Mouse (Mus musculus) heart, embryonic 11.5 days (tissue): ENCODE results near the gene Tbc1d1. TPM values are rescaled to one million over a fixed set of nuclear protein-coding genes. Genes with fewer than 3 reads are reported as not detected.

Experiments used
- ATAC-seq: fragments of 200-750 bp; cut with Nextera tagmentation; replicated peaks from 2 replicates; pipeline ENCODE4 v1.8.0; 2017; ENCODE audit warnings: moderate library complexity; ENCODE audit not compliant: insufficient number of reproducible peaks, low FRiP score, low TSS enrichment
- H3K27ac ChIP-seq: fragments of 300-500 bp; sonication (generic); 2 replicates; pipeline ENCODE4 v1.5.1; 2014; ENCODE audit warnings: mild to moderate bottlenecking, low read depth, low read length
- H3K27me3 ChIP-seq: fragments of 300-500 bp; sonication (generic); 2 replicates; pipeline ENCODE4 v1.6.1; 2014; ENCODE audit warnings: mild to moderate bottlenecking, low read length, mixed read lengths; ENCODE audit not compliant: control insufficient read depth, insufficient read depth
- H3K36me3 ChIP-seq: fragments of 300-500 bp; sonication (generic); 2 replicates; pipeline ENCODE4 v1.6.1; 2014; ENCODE audit warnings: mild to moderate bottlenecking, low read length, moderate library complexity, mixed read lengths; ENCODE audit not compliant: control insufficient read depth, insufficient read depth
- H3K4me1 ChIP-seq: fragments of 300-500 bp; sonication (generic); 2 replicates; pipeline ENCODE4 v1.6.1; 2014; ENCODE audit warnings: low read length; ENCODE audit not compliant: control insufficient read depth, insufficient read depth
- H3K4me2 ChIP-seq: fragments of 300-500 bp; sonication (generic); 2 replicates; pipeline ENCODE4 v1.6.1; 2014; ENCODE audit warnings: mild to moderate bottlenecking, moderate library complexity
- H3K4me3 ChIP-seq: fragments of 300-500 bp; sonication (generic); 2 replicates; pipeline ENCODE4 v1.5.1; 2014; ENCODE audit warnings: low read depth, low read length
- H3K9ac ChIP-seq: fragments of 300-500 bp; sonication (generic); 2 replicates; pipeline ENCODE4 v1.6.1; 2014; ENCODE audit warnings: mild to moderate bottlenecking, low read depth, low read length, moderate library complexity
- H3K9me3 ChIP-seq: fragments of 300-500 bp; sonication (generic); replicated peaks from 2 replicates; pipeline ENCODE4 v1.6.1; 2016; ENCODE audit warnings: low read length; ENCODE audit not compliant: control insufficient read depth
- WGBS: fragments of 180-500 bp; shearing (Covaris S2); extraction: QIAGEN DNeasy Blood & Tissue Kit; methylation state at CpG from one replicate; pipeline ENCODE4 v1.1.7; 2014; ENCODE audit not compliant: insufficient replicate concordance; 5-methylcytosine and 5-hydroxymethylcytosine counted together
- polyA plus RNA-seq: library from polyadenylated mRNA; unstranded; fragments of >200 nt; fragmentation: Nextera tagmentation; extraction: Ambion mirVana; gene quantifications from 2 replicates; pipeline ENCODE4 v1.2.1, GENCODE M21; 2014

The Tbc1d1 gene
- polyA plus RNA-seq, 1 experiment from 2014 or later, result 36.3 TPM

DNA sequence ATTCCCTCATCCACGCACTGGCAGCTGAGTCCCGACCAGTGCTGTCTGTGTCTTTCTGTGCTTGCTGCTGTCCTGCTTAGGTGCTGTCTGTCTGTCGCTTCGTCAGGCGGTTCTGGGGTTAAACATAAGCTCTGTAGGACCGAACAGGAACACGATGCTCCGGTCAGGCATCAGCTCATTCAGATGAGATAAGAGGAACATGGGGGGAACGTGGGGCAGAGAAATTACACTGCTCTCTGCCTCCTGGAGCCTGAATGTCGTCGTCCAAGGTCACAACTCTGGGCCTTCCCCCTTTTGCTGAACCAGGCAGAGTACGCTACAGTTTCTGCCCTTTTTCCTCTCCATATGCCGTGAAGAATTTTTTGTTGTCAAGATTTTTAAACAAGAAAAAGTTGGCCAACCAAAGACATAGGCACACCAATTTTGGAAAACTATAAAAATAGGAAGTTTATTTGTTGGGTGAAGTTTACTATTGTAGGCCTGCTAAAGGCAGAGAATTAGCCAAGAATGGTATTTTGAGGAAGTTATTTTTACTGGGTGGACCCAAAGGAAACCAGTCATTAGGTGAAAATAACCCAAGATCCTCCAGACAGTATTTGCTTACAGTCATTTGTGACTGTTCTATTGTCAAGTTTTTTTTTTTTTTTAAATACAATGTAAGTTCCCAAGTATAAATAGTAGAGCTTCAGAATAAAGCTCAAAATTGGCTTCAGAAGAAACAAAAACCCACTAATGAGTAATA is 85.0 kb downstream of the Tbc1d1 start:
- Histone ChIP-seq H3K4me3 (no peak overlapping the region), H3K27ac (peak overlapping the region; percentile 60), H3K9me3 (no peaks in the 10 kb centered on the region), H3K4me1 (peaks cover 71% of the 10 kb centered on the region), H3K27me3 (no peaks in the 10 kb centered on the region), H3K4me2 (no peak overlapping the region), H3K9ac (peak overlapping the region; percentile 11; the same call in 1 of the 2 replicates), H3K36me3 (no peaks in the 10 kb centered on the region)
- ATAC-seq, result no peak
- WGBS, result 29% methylated on average over 13 of the region's 13 CpGs

DNA sequence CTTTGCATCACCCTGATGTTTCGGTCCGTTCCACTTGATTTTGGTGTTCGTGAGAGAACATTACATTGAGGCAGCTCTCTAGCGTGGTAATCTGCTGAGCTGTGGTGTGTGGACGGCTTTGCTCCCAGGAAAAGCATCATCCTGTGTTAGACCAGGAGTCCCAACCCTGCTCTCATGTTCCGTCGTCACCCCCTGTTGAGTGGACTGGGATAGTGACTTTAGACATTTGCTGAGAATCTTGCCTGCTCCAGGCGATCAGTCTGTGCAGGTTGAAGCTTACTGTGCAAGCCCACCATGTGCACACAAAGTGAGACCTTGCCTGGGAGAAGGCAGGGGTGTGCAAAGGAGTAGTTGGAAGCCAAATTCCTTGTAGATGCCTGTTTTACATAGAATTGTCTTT is 85.8 kb downstream of the Tbc1d1 start:
- no peak for ATAC-seq
- H3K9me3 ChIP-seq, result no peaks in the 10 kb centered on the region
- H3K4me1 ChIP-seq, result peaks cover 65% of the 10 kb centered on the region
- no peak overlapping the region for H3K9ac ChIP-seq
- no peaks in the 10 kb centered on the region for H3K27me3 ChIP-seq
- no peak overlapping the region for H3K4me3 ChIP-seq
- 0 out of 2 replicates have a peak overlapping the region, but pooled peaks have one; percentile 43 for H3K27ac ChIP-seq
- H3K36me3 ChIP-seq, result no peaks in the 10 kb centered on the region
- no peak overlapping the region for H3K4me2 ChIP-seq
- whole genome bisulfite sequencing, result 79% methylated on average over 8 of the region's 8 CpGs

DNA sequence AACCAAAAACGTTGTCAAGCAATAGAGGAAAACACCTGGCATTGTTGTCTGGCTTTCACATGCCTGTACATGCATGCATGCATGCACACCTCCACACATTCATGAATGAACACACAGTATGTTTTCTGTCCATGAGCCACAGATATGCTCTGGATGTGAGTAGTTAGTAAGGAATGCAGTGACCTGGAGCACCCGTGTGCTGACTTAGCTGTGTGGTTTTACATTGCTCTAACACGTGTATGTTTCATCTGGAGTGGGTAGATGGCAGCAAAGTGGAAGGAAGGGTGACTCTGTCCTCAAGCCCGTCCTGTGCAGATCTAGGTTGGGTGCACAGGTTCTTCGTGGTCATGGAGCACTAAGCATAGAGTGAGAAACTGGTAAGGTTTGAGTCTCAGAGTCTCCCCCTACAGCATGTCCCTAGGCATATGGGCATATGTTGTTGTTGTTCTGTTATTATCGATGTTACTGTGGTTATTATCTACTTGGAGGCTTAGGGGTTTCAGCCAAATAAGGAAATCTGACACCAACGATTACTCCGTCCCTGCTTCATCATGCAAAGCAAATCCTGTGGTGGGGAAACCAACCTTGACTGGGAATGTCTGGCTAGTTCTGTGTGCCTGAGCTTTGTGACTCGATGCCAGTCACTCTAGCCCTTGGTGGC is 86.8 kb downstream of the Tbc1d1 start:
- ATAC-seq, result 0 out of 2 replicates have a peak, but pooled peaks have one; percentile 39
- H3K27me3 ChIP-seq, result no peaks in the 10 kb centered on the region
- WGBS, result 30% methylated on average over 9 of the region's 9 CpGs
- no peaks in the 10 kb centered on the region for H3K36me3 ChIP-seq
- H3K4me2 ChIP-seq, result no peak overlapping the region
- peaks cover 59% of the 10 kb centered on the region for H3K4me1 ChIP-seq
- H3K9ac ChIP-seq, result no peak overlapping the region
- no peaks in the 10 kb centered on the region for H3K9me3 ChIP-seq
- peak overlapping the region; percentile 68 for H3K27ac ChIP-seq
- no peak overlapping the region for H3K4me3 ChIP-seq

DNA sequence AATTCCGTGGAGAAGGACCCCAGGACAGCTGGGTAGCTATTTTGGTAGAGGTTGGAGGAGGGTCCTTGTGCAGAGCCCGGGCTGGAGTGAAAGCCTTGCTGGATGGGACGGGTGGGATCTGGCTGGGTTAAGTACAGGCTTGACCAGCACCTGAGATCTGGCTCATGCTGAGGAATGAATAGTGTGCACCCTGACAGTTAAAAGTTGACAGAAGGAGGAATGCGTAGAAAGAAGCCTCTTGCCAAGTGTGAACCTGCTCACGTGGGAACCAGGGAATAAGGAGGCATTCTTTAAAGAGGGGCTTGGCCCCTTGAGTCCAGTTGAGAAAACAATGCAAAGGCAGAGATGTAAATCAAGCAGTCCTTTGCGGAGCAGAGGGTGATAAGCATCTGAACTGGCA is 87.6 kb downstream of the Tbc1d1 start:
- 15% methylated on average over 6 of the region's 6 CpGs for WGBS
- Histone ChIP-seq H3K36me3 (no peaks in the 10 kb centered on the region), H3K4me3 (no peak overlapping the region), H3K27me3 (no peaks in the 10 kb centered on the region), H3K4me1 (peaks cover 56% of the 10 kb centered on the region), H3K9ac (no peak overlapping the region), H3K4me2 (0 out of 2 replicates have a peak overlapping the region, but pooled peaks have one; percentile 3), H3K27ac (peak overlapping the region; percentile 68), H3K9me3 (no peaks in the 10 kb centered on the region)
- 0 out of 2 replicates have a peak, but pooled peaks have one; percentile 26 for ATAC-seq

DNA sequence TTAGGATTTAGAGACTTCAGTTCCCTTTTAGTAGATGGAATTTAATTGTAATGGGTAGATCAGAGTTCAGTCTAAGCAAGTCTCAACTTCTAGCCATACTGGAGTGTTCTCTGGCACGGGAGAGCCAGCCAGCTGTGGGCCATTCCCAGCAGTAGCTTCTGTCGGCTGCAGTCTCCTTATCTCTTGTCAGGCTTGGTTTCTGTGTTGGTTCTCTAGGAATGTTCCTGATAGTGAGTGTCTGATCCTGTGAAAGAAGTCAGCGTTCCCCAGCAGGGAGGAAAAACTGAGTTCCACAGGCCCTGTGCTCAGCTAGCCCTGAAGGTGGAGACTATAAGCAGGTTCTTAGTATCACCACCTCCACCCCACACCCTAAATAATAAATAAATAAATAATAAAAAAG is 88.2 kb downstream of the Tbc1d1 start:
- no peaks in the 10 kb centered on the region for H3K9me3 ChIP-seq
- WGBS, result 2% methylated on average over 3 of the region's 3 CpGs
- H3K4me2 ChIP-seq, result no peak overlapping the region
- no peak overlapping the region for H3K4me3 ChIP-seq
- H3K9ac ChIP-seq, result no peak overlapping the region
- no peaks in the 10 kb centered on the region for H3K27me3 ChIP-seq
- H3K36me3 ChIP-seq, result no peaks in the 10 kb centered on the region
- peaks cover 51% of the 10 kb centered on the region for H3K4me1 ChIP-seq
- no peak; the same call in 1 of the 2 replicates for ATAC-seq
- H3K27ac ChIP-seq, result peak overlapping the region; percentile 68

DNA sequence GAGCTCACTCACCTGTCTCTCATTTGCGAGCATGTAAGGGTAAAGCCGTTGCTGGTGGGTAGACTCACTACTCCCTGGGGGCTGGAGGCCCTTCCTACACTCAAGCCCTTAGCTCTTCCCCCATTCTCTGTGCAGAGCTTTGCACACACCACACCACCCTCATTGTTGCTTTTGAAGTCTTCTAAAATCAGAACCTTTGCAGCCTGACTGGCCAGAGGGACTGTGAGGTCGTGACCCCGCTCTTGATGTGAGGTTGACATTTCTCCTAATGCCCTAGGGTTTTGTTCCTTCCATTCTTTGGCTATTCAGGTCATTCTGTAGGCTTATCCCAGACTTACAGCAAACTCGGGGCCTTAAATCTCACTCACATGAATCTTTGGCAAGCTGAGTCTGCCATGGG is 88.6 kb downstream of the Tbc1d1 start:
- no peak overlapping the region for H3K4me3 ChIP-seq
- ATAC-seq, result no peak
- no peak overlapping the region for H3K4me2 ChIP-seq
- peaks cover 48% of the 10 kb centered on the region for H3K4me1 ChIP-seq
- no peaks in the 10 kb centered on the region for H3K9me3 ChIP-seq
- H3K27ac ChIP-seq, result peak overlapping the region; percentile 68; the same call in 1 of the 2 replicates
- H3K27me3 ChIP-seq, result no peaks in the 10 kb centered on the region
- 33% methylated on average over 5 of the region's 5 CpGs for WGBS
- H3K9ac ChIP-seq, result no peak overlapping the region
- H3K36me3 ChIP-seq, result no peaks in the 10 kb centered on the region

DNA sequence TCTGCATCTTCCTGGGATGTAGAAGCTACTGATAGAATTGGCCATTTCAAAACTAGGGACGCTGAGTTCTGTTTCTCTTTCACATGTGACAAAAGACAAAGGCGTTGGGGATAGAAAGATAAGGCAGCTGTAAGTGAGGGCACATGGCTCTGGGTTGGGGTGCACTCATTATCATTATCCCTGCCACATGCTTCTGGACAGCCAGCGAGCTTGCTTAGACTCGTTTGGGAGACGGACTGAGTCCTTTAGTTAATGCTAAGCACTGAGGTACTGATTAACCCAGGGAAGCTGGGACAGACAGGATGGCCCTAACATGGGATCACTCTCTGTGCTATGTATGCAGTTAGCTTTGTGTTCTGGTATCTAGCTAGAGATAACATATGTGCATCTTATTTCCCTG is 95.3 kb downstream of the Tbc1d1 start:
- WGBS, result 27% methylated on average over 5 of the region's 5 CpGs
- Histone ChIP-seq H3K9ac (no peak overlapping the region), H3K9me3 (no peaks in the 10 kb centered on the region), H3K27ac (no peak overlapping the region), H3K4me2 (no peak overlapping the region), H3K36me3 (no peaks in the 10 kb centered on the region), H3K27me3 (no peaks in the 10 kb centered on the region), H3K4me3 (no peak overlapping the region), H3K4me1 (peaks cover 24% of the 10 kb centered on the region)
- ATAC-seq, result no peak

DNA sequence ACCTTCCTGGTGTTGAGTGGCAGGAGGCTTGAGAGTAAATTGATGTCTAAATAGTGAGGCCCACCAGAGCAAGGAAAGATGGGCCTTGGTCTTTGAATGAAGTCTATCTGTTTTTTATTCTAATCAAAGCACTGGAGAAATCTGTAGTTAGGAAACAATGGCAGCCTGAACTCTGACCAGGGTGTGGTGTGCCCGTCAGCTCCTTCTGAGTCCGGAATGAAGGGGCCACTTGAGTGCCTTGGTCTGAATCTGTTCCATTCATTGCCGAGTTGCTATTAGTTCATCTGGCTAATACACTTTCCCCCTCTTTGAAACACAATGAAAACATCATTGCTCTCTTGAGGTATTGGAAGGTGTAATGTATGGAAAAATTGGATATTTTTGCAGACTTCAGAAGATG is 98.2 kb downstream of the Tbc1d1 start:
- no peak overlapping the region for H3K27ac ChIP-seq
- WGBS, result 45% methylated on average over 3 of the region's 3 CpGs
- no peaks in the 10 kb centered on the region for H3K36me3 ChIP-seq
- H3K9me3 ChIP-seq, result no peaks in the 10 kb centered on the region
- H3K27me3 ChIP-seq, result no peaks in the 10 kb centered on the region
- H3K4me1 ChIP-seq, result peaks cover 24% of the 10 kb centered on the region
- H3K4me3 ChIP-seq, result no peak overlapping the region
- no peak for ATAC-seq
- H3K9ac ChIP-seq, result no peak overlapping the region
- H3K4me2 ChIP-seq, result no peak overlapping the region
